Mouse (Mus musculus) limb, embryonic 11.5 days (tissue): ENCODE measurements around the gene Ninj1. TPM values are rescaled to one million over a fixed set of nuclear protein-coding genes. Genes with fewer than 3 reads are reported as not detected.
A peak's percentile ranks its signal among the peaks of the same experiment; 100 is the strongest.

Experiments used
- ATAC-seq: fragments of 200-750 bp; cut with Nextera tagmentation; 2 replicates; pipeline ENCODE4 v1.8.0; 2017; ENCODE audit warnings: low read depth; ENCODE audit not compliant: insufficient number of reproducible peaks, low FRiP score, low TSS enrichment
- DNase-seq: peaks from one replicate; pipeline ENCODE4 v3.0.0-alpha.2; 2015; ENCODE audit warnings: low spot score
- H3K27ac ChIP-seq: fragments of 300-500 bp; sonication (generic); replicated peaks from 2 replicates; pipeline ENCODE4 v1.5.1; 2014; ENCODE audit warnings: low read depth, mild to moderate bottlenecking, low read length
- H3K27me3 ChIP-seq: fragments of 300-500 bp; sonication (generic); 2 replicates; pipeline ENCODE4 v1.6.1; 2014; ENCODE audit warnings: mild to moderate bottlenecking, low read length, mixed read lengths; ENCODE audit not compliant: control insufficient read depth, insufficient read depth
- H3K36me3 ChIP-seq: fragments of 300-500 bp; sonication (generic); 2 replicates; pipeline ENCODE4 v1.6.1; 2014; ENCODE audit warnings: mild to moderate bottlenecking, low read length, moderate library complexity, mixed read lengths; ENCODE audit not compliant: control insufficient read depth, insufficient read depth
- H3K4me1 ChIP-seq: fragments of 300-500 bp; sonication (generic); 2 replicates; pipeline ENCODE4 v1.6.1; 2014; ENCODE audit warnings: low read length, mixed read lengths; ENCODE audit not compliant: control insufficient read depth, insufficient read depth
- H3K4me2 ChIP-seq: fragments of 300-500 bp; sonication (generic); 2 replicates; pipeline ENCODE4 v1.6.1; 2014; ENCODE audit warnings: low read depth, mild to moderate bottlenecking, moderate library complexity; ENCODE audit not compliant: severe bottlenecking
- H3K4me3 ChIP-seq: fragments of 300-500 bp; sonication (generic); 2 replicates; pipeline ENCODE4 v1.5.1; 2014; ENCODE audit warnings: low read depth, low read length
- H3K9ac ChIP-seq: fragments of 300-500 bp; sonication (generic); 2 replicates; pipeline ENCODE4 v1.6.1; 2014; ENCODE audit warnings: mild to moderate bottlenecking, low read length
- H3K9me3 ChIP-seq: fragments of 300-500 bp; sonication (generic); 2 replicates; pipeline ENCODE4 v1.6.1; 2016; ENCODE audit warnings: low read length; ENCODE audit not compliant: control insufficient read depth
- WGBS: fragments of 180-500 bp; shearing (Covaris S2); extraction: QIAGEN DNeasy Blood & Tissue Kit; methylation state at CpG from one replicate; pipeline ENCODE4 v1.1.7; 2014; 5-methylcytosine and 5-hydroxymethylcytosine counted together
- polyA plus RNA-seq: library from polyadenylated mRNA; unstranded; fragments of >200 nt; fragmentation: Nextera tagmentation; extraction: Ambion mirVana; gene quantifications from 2 replicates; pipeline ENCODE4 v1.2.1, GENCODE M21; 2014

Gene Ninj1
- polyA plus RNA-seq, 1 experiment from 2014 or later = 23.6 TPM

DNA sequence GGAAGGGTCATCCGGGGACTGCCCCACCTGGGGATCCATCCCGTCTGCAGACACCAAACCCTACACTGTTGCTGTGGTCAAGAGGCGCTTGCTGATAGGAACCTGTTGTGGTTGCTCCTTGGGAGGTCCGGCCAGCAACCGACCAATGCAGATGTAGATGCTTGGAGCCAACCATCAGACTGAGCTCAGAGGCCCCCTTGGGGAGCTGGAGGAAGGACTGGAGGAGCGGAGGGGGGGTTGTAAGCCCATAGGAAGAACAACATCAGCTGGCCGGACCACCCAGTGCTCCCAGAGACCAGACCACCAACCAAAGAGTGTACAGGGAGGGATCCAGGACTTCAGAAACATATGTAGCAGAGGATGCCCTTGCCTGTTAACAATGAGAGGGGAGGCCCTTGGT is 22.0 kb downstream of the Ninj1 start:
- Histone ChIP-seq H3K27me3 (no peaks in the 10 kb centered on the region), H3K27ac (no peak overlapping the region), H3K4me2 (no peak overlapping the region), H3K4me1 (no peaks in the 10 kb centered on the region), H3K9me3 (no peaks in the 10 kb centered on the region), H3K36me3 (no peaks in the 10 kb centered on the region), H3K9ac (no peak overlapping the region), H3K4me3 (no peak overlapping the region)
- 61% methylated on average over 7 of the region's 7 CpGs for WGBS
- DNase-seq = no peak
- ATAC-seq = no peak

DNA sequence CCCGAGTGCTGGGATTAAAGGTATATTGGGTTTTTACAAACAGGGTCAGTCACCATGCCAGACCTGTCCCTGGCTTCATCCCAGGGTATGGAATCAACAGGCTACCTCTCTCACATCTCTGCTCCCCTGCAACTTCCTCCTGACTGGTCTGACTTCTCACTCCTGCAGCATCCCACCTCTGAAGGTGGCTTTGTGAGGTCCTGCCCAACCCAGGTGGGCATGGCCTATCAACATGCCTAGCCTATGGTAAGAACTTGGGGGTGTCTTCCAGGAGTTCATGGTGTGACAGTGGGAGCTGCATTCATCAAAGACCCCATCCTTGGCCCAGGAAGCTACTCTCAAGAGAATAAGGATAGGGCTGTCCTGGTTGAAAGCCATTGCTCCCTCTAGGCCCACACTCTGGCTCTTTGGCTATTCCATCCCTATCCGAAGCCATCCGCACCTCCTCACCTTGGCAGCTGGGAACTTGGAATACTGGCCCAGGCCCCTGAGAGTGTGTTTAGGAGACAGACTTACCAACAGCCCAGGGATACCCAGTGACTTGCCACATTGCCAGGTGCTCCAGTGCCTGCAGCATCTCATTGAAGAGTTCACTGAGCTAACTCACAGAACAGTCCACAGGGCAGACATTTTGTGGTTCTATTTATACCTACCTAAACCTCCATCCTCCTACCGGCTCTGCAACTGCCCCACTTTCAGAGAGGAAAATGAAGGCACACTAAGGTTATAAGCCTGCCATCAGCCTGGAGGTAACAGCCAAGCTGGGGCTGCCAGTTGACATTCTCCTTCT is 25.6 kb downstream of the Ninj1 start:
- H3K9me3 ChIP-seq = no peaks in the 10 kb centered on the region
- H3K27me3 ChIP-seq = no peaks in the 10 kb centered on the region
- 89% methylated on average over 4 of the region's 4 CpGs for WGBS
- ATAC-seq (no peak), DNase-seq (no peak)
- H3K27ac ChIP-seq = no peak overlapping the region
- H3K4me1 ChIP-seq = peaks cover 6% of the 10 kb centered on the region
- no peak overlapping the region for H3K4me2 ChIP-seq
- no peaks in the 10 kb centered on the region for H3K36me3 ChIP-seq
- H3K4me3 ChIP-seq = no peak overlapping the region
- H3K9ac ChIP-seq = no peak overlapping the region

DNA sequence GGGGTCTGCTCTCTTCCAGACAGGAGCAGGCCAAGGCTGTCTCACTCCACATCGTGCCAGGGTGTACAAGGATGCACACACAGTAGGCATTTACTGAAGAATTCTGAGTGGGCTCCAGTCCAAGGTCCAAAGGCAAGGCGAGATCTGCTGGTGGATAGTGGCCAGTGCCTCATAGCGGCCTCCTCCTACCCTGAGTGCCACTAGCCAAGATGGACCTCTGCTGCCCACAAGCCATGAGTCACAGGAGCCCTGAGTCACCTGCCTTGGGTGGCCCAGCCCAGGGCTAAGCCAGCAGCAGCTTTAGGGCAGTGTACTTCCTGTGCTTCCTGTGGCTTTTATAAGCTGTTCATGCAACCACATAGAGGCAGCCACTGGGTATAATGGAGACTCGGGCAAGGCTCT is 26.2 kb downstream of the Ninj1 start:
- Histone ChIP-seq H3K4me3 (no peak overlapping the region), H3K9ac (no peak overlapping the region), H3K4me2 (no peak overlapping the region), H3K27ac (no peak overlapping the region), H3K27me3 (no peaks in the 10 kb centered on the region), H3K4me1 (peaks cover 6% of the 10 kb centered on the region), H3K9me3 (no peaks in the 10 kb centered on the region), H3K36me3 (no peaks in the 10 kb centered on the region)
- WGBS = 69% methylated on average over 4 of the region's 4 CpGs
- ATAC-seq (no peak), DNase-seq (no peak)

DNA sequence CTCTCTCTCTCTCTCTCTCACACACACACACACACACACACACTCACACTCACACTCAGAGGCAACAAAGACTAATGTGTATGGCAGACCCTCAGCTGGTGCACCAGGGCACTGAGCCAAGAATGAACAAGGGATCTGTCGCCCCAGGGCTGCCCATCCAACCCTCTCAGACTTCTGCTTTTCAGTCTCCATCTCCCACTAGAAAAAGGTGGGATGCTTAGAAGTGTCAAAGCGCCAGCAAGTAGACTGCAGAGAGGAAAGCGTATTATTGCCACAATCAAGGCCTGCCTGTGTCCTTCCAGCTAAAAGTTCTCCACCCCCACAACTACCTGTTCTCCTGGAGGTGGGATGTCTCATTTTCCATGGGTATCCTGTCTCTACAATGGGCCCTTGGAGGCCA is 27.2 kb downstream of the Ninj1 start:
- H3K27me3 ChIP-seq = no peaks in the 10 kb centered on the region
- no peak overlapping the region for H3K4me3 ChIP-seq
- H3K27ac ChIP-seq = no peak overlapping the region
- H3K4me1 ChIP-seq = peaks cover 6% of the 10 kb centered on the region
- WGBS = 84% methylated on average over 3 of the region's 3 CpGs
- no peak for ATAC-seq
- H3K4me2 ChIP-seq = no peak overlapping the region
- no peak overlapping the region for H3K9ac ChIP-seq
- no peaks in the 10 kb centered on the region for H3K36me3 ChIP-seq
- H3K9me3 ChIP-seq = no peaks in the 10 kb centered on the region
- DNase-seq = no peak

DNA sequence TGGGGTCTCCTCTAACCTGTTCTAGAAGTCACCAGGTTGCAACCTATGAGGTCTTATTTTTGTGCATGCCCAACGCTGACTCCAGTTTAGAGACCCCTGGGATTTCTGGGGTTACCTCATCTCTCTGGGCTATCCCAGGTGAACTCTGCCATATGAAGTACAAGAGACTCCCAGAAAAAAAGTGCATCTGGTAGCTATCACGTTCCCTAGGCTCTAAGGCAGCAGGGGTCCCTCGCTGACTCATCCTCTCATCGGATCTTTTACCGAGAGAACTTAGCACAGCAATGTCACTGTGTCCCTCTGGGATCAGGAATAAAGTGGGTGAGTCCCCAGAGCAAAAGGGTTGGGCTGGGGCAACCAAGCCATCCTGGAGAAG is 27.8 kb downstream of the Ninj1 start:
- 14% methylated on average over 5 of the region's 5 CpGs for WGBS
- ATAC-seq = no peak

DNA sequence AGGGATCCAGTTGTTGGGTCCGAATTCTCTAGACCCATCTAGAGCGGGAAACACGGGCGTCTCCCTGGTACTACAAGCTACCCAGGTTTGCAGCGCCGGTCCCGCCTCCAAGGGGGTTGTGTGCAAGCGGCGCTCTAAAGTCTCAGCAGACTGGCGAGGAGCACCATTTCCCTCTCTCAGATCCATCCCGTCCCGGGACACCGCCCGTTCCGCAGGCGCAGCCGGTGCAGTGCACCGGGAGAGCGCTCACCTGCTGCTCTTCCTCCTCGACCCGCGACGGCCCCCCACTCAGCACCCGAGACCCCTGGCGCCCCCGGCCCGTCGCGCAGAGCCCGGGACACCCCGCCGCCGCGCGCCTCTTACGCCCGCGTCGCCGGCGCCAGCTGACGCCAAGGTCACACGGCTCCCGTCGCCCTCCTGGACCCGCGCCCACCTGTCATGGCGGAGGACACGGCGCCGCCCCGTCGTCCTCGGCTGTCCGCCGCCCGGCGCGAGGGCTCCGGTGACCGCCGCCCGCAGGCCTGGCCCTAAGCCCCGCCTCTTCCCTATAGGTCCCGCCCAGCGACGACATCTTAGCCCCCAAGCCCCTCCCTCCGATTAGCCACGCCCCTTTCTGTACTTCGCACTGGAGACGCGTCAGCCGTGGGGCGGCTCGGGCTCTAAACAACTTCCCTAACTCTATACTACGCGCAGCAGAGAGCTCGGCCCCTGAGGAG is 28.4 kb downstream of the Ninj1 start, which contains the start of gene Card19:
Gene Card19 (minus strand): TSS at position 534 of the 716 bp plus-strand sequence.
- Histone ChIP-seq H3K27ac (peak within 1 kb of the TSS; percentile 55; the same call in 1 of the 2 replicates), H3K27me3 (no peaks in the 10 kb centered on the region), H3K4me2 (peak within 1 kb of the TSS; percentile 87), H3K9me3 (no peaks in the 10 kb centered on the region), H3K9ac (peak within 1 kb of the TSS; percentile 70), H3K36me3 (no peaks in the 10 kb centered on the region), H3K4me3 (peak within 1 kb of the TSS; percentile 73), H3K4me1 (peaks cover 6% of the 10 kb centered on the region)
- ATAC-seq (peak; percentile 85), DNase-seq (peak; percentile 96)
- under 1% methylated on average over 78 of the region's 78 CpGs for WGBS

More for the DNA sequence above, 27.8 kb downstream of the Ninj1 start:
- no peaks in the 10 kb centered on the region for H3K9me3 ChIP-seq
- no peak for DNase-seq
- H3K27me3 ChIP-seq = no peaks in the 10 kb centered on the region
- H3K4me2 ChIP-seq = peak overlapping the region; percentile 87
- H3K4me1 ChIP-seq = peaks cover 6% of the 10 kb centered on the region
- H3K36me3 ChIP-seq = no peaks in the 10 kb centered on the region
- peak overlapping the region; percentile 73 for H3K4me3 ChIP-seq
- H3K27ac ChIP-seq = no peak overlapping the region
- H3K9ac ChIP-seq = peak overlapping the region; percentile 70

DNA sequence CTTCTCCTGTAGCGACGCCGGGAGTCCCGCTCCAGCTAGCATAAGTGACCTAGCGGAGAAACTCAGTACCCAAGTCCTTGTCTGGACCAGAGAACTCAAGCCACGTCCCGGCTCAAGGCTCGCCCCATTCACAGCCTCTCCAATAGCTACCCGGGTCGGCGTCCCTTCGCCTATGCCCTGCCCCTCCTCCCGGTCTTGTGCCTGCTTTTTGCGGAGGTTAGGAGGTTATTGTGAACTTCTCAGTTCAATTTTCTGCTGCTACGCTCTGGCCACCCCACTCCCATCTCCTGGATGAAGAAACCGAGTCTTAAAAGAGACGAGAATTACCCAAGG is 28.9 kb downstream of the Ninj1 start:
- under 1% methylated on average over 17 of the region's 17 CpGs for WGBS
- Histone ChIP-seq H3K4me1 (peaks cover 6% of the 10 kb centered on the region), H3K27ac (peak overlapping the region; percentile 55; the same call in 1 of the 2 replicates), H3K9me3 (no peaks in the 10 kb centered on the region; the same call in 1 of the 2 replicates), H3K4me3 (peak overlapping the region; percentile 73), H3K9ac (peak overlapping the region; percentile 47), H3K4me2 (peak overlapping the region; percentile 87), H3K27me3 (no peaks in the 10 kb centered on the region), H3K36me3 (no peaks in the 10 kb centered on the region)
- no peak for DNase-seq
- ATAC-seq = peak; percentile 55

DNA sequence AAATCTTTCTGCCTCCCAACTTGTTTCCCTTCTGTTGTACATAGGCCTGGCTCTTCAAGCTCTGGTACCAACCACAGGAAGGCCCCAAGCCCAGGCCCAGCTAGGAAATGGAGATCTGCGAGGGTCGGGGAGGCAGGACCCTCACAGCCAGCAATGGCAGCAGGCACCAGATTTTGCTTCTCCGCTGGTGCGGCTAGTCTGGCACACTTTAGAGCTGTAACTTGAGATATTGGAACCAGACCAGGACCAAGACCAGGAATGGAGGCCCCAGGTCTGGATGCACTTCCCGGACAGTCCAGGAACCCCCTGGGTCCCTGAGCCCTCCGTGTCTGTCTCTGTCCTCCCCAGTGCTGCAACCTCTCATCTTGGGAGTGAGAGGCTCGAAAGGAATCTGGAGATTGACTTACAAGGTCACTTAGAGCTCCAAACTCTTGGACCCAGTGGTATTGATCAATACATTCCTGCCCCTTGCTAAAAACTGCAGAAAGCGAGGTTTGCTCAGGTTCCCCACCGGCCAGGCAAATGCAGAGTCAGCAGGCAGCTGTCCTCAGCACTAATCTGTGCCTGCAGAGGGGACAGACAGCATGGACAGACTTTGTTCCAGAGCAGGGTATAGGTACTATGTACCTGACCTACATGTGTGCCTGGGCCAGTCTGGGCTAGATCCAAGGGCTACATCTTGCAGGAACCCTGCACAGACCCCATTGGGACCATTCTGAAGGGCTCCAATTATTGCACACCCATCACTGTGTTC is 29.7 kb downstream of the Ninj1 start:
- Histone ChIP-seq H3K4me1 (peaks cover 6% of the 10 kb centered on the region), H3K27me3 (no peaks in the 10 kb centered on the region), H3K4me3 (no peak overlapping the region), H3K36me3 (no peaks in the 10 kb centered on the region), H3K27ac (no peak overlapping the region), H3K9ac (no peak overlapping the region), H3K9me3 (no peaks in the 10 kb centered on the region; the same call in 1 of the 2 replicates), H3K4me2 (peak overlapping the region; percentile 87)
- no peak for ATAC-seq
- DNase-seq = peak; percentile 45
- 39% methylated on average over 9 of the region's 9 CpGs for whole genome bisulfite sequencing
